Mouse (Mus musculus): Measurements from ENCODE around the gene Rnd2.
"Not testable (repeated sequence)": the region's sequence is repeated elsewhere in the genome, so short reads cannot be mapped to it uniquely, and the experiment has no call there.

GRCm38 (mm10) chr11:101476361-101476760 is 11.6 kb downstream of the Rnd2 start:
- not testable (repeated sequence) for TF ChIP-seq MAFK (IDR thresholded peaks at IDR 0.05; ENCODE audit: insufficient read depth, low read depth, low read length); ZNF384 (IDR thresholded peaks at IDR 0.05; ENCODE audit: low read depth, low read length); CHD2 (IDR thresholded peaks at IDR 0.05; ENCODE audit: low read depth, low read length)

Measured in ES-E14 (cell line).